Mouse (Mus musculus) gastrocnemius, adult 18-20 months (tissue): Measurements from ENCODE around the gene Mcm7. TPM values are rescaled to one million over a fixed set of nuclear protein-coding genes. Genes with fewer than 3 reads are reported as not detected.
A peak's percentile ranks its signal among the peaks of the same experiment; 100 is the strongest.

Source experiments
- DNase-seq: peaks from one replicate; pipeline ENCODE4 v3.0.0; 2021; ENCODE audit warnings: low spot score
- microRNA-seq: library from miRNA; unstranded; fragments of <30 nt; microRNA quantifications from one replicate; pipeline ENCODE4 v1.2.0, GENCODE M21; 2021
- total RNA-seq, 2 experiments: library from RNA; stranded (reverse); gene quantifications; 2 replicates each; pipeline ENCODE4 v1.2.3; 2021

The Mcm7 gene
- total RNA-seq, 2 experiments from 2014 or later, result 6.5 to 7.8 TPM

DNA sequence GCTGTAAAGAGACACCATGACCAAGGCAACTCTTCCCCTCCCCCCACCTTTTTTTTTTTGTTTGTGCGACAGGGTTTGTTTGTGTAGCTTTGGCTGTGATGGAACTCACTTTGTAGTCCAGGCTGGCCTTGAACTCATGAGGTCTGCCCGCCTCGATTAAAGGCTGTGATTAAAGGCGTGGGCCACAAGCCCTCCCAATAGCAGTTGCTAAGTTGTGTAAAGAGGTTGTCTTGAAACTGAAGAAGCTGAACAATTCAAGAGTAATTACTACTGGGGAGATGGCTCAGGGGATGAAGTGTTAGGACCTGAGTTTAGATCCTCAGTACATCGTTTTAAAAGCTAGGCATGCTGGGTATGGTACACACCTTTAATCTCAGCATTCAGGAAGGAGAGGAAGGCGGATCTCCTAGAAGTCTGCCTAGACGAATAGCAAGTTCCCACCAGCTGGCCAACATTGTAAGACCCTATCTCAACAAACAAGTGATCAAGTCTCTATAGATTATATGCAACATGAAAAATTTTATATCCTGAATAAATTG lies 11.9 kb downstream of the Mcm7 start:
- no peak for DNase-seq

DNA sequence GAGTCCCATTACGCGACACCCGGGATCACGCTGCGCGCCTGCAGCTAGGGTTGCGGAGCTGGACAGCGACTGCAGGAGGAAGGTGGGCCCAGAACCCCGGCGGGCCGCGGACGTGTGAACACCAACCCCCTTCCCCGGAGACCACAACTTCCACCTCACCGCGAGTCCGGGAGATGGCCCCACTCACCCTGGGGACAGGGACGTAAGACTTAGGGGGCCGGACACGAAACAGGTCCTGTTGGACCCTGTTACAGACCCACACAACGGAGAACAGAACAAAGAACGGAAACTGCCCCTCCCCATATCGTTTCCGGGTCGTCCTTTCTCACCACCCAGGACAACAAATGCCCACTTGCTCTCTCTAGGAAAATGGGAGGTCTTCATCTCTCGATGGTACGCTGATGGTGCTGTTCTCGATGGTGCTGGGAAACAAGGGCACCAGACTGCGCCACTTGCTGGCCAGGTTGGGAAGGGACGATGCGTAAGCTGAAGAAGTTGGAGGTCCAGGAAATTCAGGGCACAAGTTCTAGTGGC lies 16.7 kb downstream of the Mcm7 start, which contains the start of gene Zfp113:
Zfp113 (minus strand) TSS at position 302 of the 534 bp plus-strand sequence.
- peak; percentile 91 for DNase-seq

DNA sequence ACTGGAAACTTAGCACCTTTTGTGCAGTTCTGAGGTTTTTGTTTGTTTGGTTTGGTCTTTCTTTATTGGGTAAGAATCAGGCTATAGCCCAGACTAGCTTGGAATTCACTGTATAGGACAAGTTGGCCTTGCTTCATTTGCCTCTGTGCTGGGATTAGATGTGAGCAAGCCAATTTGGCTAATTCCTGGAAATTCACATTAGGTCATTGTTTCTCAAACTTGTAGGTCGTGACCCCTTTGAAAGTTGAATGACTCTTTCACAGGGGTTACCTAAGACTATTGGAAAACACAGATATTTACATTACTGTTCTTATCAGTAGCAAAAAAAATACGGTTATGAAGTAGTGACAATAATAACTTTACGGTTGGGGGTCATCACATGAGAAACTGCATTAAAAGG lies 17.8 kb downstream of the Mcm7 start:
- no peak for DNase-seq

DNA sequence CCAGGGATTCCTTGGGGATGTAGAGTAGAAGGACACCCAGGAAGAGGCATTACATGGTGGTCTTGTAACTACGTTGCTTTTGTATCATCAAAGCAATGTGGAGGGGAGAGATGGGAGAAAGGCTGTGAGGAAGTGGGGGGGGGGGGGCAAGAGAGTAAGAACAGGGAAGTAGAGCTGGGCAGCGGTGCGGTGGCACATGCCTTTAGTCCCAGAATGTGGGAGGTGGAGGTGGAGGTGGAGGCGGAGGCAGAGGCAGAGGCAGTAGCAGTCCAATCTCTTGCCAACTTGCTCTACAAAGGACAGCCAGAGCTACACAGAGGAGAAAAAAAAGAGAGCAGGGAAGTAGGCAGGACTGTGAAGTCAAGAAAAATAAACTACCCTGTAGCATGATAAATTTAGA lies 33.6 kb downstream of the Mcm7 start:
- DNase-seq, result no peak

DNA sequence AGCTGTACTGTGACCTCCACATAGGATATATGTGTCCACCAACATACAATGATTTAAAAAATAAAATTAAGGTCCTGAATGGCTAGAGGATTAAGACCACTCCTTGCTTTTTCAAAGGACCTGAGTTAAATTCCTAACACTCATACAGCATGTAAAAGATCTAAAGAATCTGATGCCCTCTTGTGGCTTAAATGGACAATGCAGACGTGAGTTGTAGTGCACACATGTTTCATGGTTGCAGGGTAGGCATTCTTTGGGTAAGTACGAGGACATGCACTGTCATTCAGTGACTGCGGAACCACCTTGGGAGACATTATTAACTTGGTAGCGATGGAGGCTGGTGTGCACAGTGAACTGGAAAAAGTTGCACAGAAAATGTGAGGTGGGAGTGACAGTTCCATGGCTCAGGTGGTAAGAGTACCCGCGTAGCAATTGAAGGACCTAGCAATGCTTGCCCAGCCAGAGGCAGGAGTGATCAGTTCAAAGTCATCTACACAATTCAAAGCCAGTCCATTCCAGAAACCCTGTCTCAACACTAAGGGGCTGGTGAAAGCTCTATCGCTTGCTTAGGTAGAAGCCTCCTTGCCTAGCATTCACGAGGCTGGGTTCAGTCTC lies 34.2 kb downstream of the Mcm7 start:
- no peak for DNase-seq

DNA sequence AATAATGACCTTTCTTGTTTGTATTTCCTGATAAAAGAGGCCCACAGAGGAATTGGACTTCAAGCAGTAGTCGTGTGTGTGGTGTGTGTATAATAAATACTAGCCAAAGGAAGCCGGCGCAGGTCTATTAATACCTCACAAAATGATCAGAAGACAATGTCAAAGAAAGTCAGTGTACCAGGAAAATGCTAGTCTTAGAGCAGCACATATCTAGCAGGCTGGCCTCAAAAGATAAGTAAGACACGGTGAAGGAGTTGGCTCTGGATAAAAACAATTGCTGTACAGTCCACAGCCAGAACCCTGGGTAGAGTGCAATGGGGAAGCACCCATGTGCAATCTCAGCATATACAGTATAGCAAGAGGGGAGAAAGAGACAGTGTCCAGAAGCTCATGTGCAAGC lies 35.0 kb downstream of the Mcm7 start:
- no peak for DNase-seq

DNA sequence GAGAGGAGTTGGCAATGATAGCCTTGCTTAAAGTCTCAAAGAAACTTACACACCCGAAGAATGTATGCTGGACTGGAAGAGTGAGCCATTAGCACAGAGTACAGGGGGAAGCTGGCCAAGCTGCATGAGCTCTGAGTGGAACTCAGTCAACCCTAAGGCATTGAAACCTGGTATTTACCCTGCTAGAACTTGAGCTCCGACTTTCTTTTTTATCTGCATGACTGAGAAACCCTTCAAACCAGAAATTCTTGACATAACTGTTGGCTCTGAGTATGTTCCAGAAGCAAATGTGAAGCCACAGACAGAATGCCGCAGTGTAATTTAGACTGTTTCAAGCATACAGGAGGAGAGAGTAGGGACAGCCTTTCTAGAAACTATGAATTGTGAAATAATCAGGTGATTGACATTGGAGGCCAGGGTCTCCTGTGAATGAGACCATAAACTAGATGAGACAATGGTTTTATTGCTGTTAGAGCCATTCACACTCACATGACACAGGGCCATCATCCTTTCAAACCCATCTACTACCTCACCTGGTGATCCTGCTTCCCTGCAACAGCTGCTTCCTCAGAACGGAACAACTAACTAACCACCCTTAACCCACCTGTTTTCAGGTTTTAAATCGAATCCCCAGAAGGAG lies 39.7 kb downstream of the Mcm7 start:
- DNase-seq, result no peak

DNA sequence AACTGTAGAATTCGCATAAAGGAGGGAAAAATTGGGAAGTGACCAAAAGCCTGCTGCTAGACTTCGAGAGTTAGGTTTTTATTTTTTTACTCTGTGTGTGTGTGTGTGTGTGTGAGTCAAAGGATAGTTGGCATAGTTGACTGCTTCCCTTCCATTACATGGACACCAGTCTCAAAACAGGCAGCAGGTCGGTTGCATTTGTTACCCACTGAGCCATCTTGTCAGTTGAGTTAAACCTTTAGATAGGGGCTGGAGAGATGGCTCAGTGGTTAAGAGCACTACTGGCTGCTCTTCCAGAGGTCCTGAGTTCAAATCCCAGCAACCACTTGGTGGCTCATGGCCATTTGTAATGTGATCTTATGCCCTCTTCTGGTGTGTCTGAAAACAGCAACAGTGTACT lies 54.2 kb downstream of the Mcm7 start:
- no peak for DNase-seq

DNA sequence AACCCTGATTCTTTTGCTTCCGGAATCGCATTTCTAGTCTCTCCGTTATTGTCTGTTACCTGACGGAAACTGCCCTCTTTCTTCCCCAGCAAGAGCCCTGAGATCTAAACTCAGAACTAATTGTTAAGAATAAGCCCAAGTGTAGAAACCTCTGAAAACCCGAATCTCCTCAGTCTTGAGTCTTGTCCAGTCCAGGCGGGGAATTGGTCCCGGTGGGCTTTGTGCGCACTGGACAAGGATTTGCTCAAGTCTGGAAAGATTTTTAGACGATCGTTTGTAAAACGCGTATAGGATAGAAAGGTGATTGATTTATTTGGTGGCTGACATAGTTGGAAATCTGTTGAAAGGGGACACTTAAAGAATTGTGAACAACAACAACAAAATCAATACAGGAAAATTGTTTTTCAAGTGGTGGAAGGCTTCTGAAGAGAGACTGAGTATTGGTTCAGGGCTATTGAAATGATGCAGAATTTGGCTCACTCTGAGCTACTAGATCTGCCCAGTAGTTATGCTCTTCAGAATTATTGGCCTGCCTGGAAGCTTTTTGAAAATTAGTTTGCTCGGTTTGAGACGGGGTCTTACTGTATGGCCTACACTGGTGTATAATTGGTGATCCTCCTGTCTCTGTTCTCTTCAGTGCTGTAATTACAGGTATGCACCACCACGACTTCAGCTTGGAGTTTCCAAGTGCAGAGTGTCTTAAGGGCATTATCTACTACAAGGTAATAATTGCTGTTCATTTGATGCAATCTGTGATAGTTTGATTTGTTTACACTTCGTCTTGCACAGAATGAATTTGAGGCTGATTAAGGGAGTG lies 54.8 kb downstream of the Mcm7 start:
- DNase-seq, result no peak

DNA sequence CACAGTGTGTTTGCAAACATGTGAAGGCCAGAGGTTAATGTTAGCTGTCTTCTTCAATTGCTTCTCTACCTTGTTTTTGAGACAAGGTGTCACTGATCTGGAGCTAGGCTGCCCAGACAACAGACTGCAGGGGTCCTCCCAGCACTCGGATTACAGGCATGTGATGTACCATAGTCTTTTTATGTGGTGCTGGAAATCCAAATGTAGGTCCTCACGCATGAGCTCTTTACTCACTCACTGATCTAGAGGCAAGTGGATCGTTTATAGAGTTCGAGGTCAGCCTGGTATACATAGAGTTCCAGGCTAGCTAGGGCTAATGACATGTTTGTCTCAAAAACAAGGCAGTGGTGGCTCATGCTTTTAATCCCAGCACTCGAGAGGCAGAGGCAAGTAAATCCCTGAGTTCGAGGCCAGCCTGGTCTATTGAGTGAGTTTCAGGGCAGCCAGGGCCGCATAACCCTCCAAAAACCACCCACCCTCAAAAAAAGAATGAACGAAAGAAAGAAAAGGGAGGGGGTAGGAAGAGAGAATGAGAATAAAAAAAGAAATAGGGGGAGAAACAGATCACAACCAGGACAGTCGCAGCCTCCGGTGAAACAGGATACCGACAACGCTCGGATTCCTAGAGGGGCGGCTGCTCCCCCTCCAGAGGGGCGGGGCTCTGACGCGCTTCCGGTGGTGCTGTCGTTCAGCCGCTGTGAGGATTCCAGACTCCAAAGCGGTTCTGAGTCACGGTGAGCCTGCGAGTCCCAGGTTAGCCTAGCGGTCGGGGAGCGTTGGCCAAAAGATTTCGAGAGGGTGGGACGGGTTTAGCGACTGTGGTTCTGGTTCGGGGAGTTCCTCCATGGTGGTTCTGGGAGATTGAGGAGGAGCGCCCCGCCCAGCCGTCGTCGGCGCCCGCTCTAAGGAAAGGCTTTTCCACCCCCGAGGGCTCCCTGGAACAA lies 55.7 kb downstream of the Mcm7 start, which contains the start of gene Zscan21:
Zscan21 (plus strand) TSS at position 649 of the 944 bp plus-strand sequence.
- peak; percentile 91 for DNase-seq

Small RNA genes within 50 kb of the gene (microRNA-seq; reads per million reads assigned to microRNA genes)
- 538 reads per million, percentile 76 among the genes with 10 or more reads in this experiment for gene Mir106b
- gene Mir25, result 400 reads per million, percentile 72 among the genes with 10 or more reads in this experiment
- 2,172 reads per million, percentile 88 among the genes with 10 or more reads in this experiment for gene Mir93

Other genes with a start within 250 kb of the Mcm7 start
- under 1 TPM; 0.38 to 0.59 TPM for gene Gjc3, start 209.3 kb downstream of the Mcm7 start, total RNA-seq
- gene Azgp1, start 190.9 kb downstream of the Mcm7 start, total RNA-seq, result under 1 TPM in 1 of 2 experiments, not detected in 1; 0.52 TPM
- not detected for gene Smok3a, start 151.2 kb downstream of the Mcm7 start, total RNA-seq
- gene Smok3b, start 151.0 kb downstream of the Mcm7 start, total RNA-seq, result not detected
- gene Smok3c, start 119.2 kb downstream of the Mcm7 start, total RNA-seq, result not detected
- 10 to 100 TPM; 11.2 to 11.8 TPM for gene Zkscan1, start 87.3 kb downstream of the Mcm7 start, total RNA-seq
- 10 to 100 TPM; 15.0 to 15.4 TPM for gene Zscan21, start 55.5 kb downstream of the Mcm7 start, total RNA-seq
- gene Zfp113, start 16.7 kb downstream of the Mcm7 start, total RNA-seq, result 1 to 10 TPM; 4.9 to 5.8 TPM
- gene Cops6, start 11.4 kb downstream of the Mcm7 start, total RNA-seq, result 100 to 1,000 TPM; 105 to 110 TPM
- gene Ap4m1, start 420 bp downstream of the Mcm7 start, total RNA-seq, result 1 to 10 TPM; 6.6 to 7.0 TPM
- 10 to 100 TPM; 34.5 to 34.9 TPM for gene Taf6, start 15.0 kb upstream of the Mcm7 start, total RNA-seq
- gene Cnpy4, start 15.1 kb upstream of the Mcm7 start, total RNA-seq, result 1 to 10 TPM; 2.7 to 3.5 TPM
- 1 to 10 TPM; 1.4 TPM for gene Mblac1, start 21.9 kb upstream of the Mcm7 start, total RNA-seq
- gene Nxpe5, start 53.5 kb upstream of the Mcm7 start, total RNA-seq, result under 1 TPM; 0.09 to 0.31 TPM
- 10 to 100 TPM; 47.2 to 51.1 TPM for gene Lamtor4, start 83.1 kb upstream of the Mcm7 start, total RNA-seq
- 1 to 10 TPM; 2.7 to 3.2 TPM for gene BC037034, start 91.6 kb upstream of the Mcm7 start, total RNA-seq
- gene Gal3st4, start 100.4 kb upstream of the Mcm7 start, total RNA-seq, result under 1 TPM in 1 of 2 experiments, not detected in 1; 0.14 TPM
- not detected for gene Gm43720, start 107.5 kb upstream of the Mcm7 start, total RNA-seq
- gene Gpc2, start 107.6 kb upstream of the Mcm7 start, total RNA-seq, result not detected
- gene Stag3, start 107.8 kb upstream of the Mcm7 start, total RNA-seq, result not detected
- not detected for gene Pvrig, start 169.5 kb upstream of the Mcm7 start, total RNA-seq